Mouse (Mus musculus): ENCODE results near the gene Gjc3.
"Not testable (repeated sequence)": the region's sequence is repeated elsewhere in the genome, so short reads cannot be mapped to it uniquely, and the experiment has no call there.

Gene Gjc3
- long read RNA-seq, experiment 1, result 0 reads
- long read RNA-seq, experiment 2, result 0 reads

GRCm38 (mm10) chr5:137962945-137963344 lies at the start of gene Gjc3:
Gjc3 (minus strand) TSS chr5:137963098.
- intact Hi-C loops (cut with DNase I), result no loop called here

- intact Hi-C loops (cut with DNase I), result no loop called here
Observed at GRCm38 (mm10) chr5:138012382-138012781, 49.5 kb upstream of the Gjc3 start.

- intact Hi-C loops (cut with DNase I), result no loop called here
Observed at GRCm38 (mm10) chr5:138009437-138009836, 46.5 kb upstream of the Gjc3 start.

GRCm38 (mm10) chr5:137986351-137986750 lies 23.5 kb upstream of the Gjc3 start:
- intact Hi-C loops (cut with DNase I), result no loop called here

GRCm38 (mm10) chr5:137981300-137981699 lies 18.4 kb upstream of the Gjc3 start, which contains the start of gene Azgp1:
Azgp1 (plus strand) TSS chr5:137981520.
- intact Hi-C loops (cut with DNase I), result no loop called here

GRCm38 (mm10) chr5:137979081-137979480 lies 16.2 kb upstream of the Gjc3 start:
- intact Hi-C loops (cut with DNase I), result no loop called here

- intact Hi-C loops (cut with DNase I), result no loop called here
Observed at GRCm38 (mm10) chr5:137977291-137977690, 14.4 kb upstream of the Gjc3 start.

- intact Hi-C loops (cut with DNase I), result no loop called here
Observed at GRCm38 (mm10) chr5:137975434-137975833, 12.5 kb upstream of the Gjc3 start.

- intact Hi-C loops (cut with DNase I), result no loop called here
Observed at GRCm38 (mm10) chr5:137974724-137975123, 11.8 kb upstream of the Gjc3 start.

GRCm38 (mm10) chr5:137973738-137974137 lies 10.8 kb upstream of the Gjc3 start:
- intact Hi-C loops (cut with DNase I), result no loop called here

GRCm38 (mm10) chr5:137973161-137973560 lies 10.3 kb upstream of the Gjc3 start:
- intact Hi-C loops (cut with DNase I), result no loop called here

- intact Hi-C loops (cut with DNase I), result no loop called here
Observed at GRCm38 (mm10) chr5:137966492-137966891, 3.6 kb upstream of the Gjc3 start.

GRCm38 (mm10) chr5:137956404-137956803 lies 6.5 kb downstream of the Gjc3 start:
- intact Hi-C loops (cut with DNase I), result no loop called here

GRCm38 (mm10) chr5:137951218-137951617 lies 11.7 kb downstream of the Gjc3 start:
- intact Hi-C loops (cut with DNase I), result no loop called here

- intact Hi-C loops (cut with DNase I), result loop anchor here (10.0 kb wide), 1 partner anchor 153 kb away; no protein-coding TSS in a partner anchor
Observed at GRCm38 (mm10) chr5:137947303-137947702, 15.6 kb downstream of the Gjc3 start.

GRCm38 (mm10) chr5:137943133-137943532 lies 19.8 kb downstream of the Gjc3 start:
- intact Hi-C loops (cut with DNase I), result loop anchor here (10.0 kb wide), 1 partner anchor 148 kb away; no protein-coding TSS in a partner anchor

- intact Hi-C loops (cut with DNase I), result loop anchor here (10.0 kb wide), 1 partner anchor 146 kb away; no protein-coding TSS in a partner anchor
Observed at GRCm38 (mm10) chr5:137940948-137941347, 21.9 kb downstream of the Gjc3 start.

GRCm38 (mm10) chr5:137937238-137937637 lies 25.7 kb downstream of the Gjc3 start:
- intact Hi-C loops (cut with DNase I), result no loop called here

GRCm38 (mm10) chr5:137936486-137936885 lies 26.4 kb downstream of the Gjc3 start:
- intact Hi-C loops (cut with DNase I), result no loop called here

- intact Hi-C loops (cut with DNase I), result not testable (repeated sequence)
Observed at GRCm38 (mm10) chr5:137933934-137934333, 29.0 kb downstream of the Gjc3 start.

- intact Hi-C loops (cut with DNase I), result no loop called here
Observed at GRCm38 (mm10) chr5:137928439-137928838, 34.5 kb downstream of the Gjc3 start.

GRCm38 (mm10) chr5:137922171-137922570 lies 40.7 kb downstream of the Gjc3 start:
- intact Hi-C loops (cut with DNase I), result no loop called here

GRCm38 (mm10) chr5:137921532-137921931 lies 41.4 kb downstream of the Gjc3 start, which contains the start of gene Cyp3a13:
Cyp3a13 (minus strand) TSS chr5:137921619.
- intact Hi-C loops (cut with DNase I), result no loop called here

GRCm38 (mm10) chr5:137915550-137915949 lies 47.3 kb downstream of the Gjc3 start:
- intact Hi-C loops (cut with DNase I), result no loop called here

All from adrenal gland (tissue).